Mouse (Mus musculus) lung, adult 2 months (tissue): ENCODE measurements around the gene Alg2.

Source experiments
- CTCF ChIP-seq: fragments of 200-500 bp; IDR thresholded peaks from 2 replicates; pipeline ENCODE4 v1.5.1; 2011; ENCODE audit warnings: mild to moderate bottlenecking, low read length, control low read depth; ENCODE audit not compliant: insufficient read depth
- POLR2A ChIP-seq: fragments of 200-500 bp; IDR thresholded peaks from 2 replicates; pipeline ENCODE4 v1.6.1; 2011; ENCODE audit warnings: low read depth, mild to moderate bottlenecking, control low read depth, low read length, borderline replicate concordance; ENCODE audit errors: extremely low read depth

DNA sequence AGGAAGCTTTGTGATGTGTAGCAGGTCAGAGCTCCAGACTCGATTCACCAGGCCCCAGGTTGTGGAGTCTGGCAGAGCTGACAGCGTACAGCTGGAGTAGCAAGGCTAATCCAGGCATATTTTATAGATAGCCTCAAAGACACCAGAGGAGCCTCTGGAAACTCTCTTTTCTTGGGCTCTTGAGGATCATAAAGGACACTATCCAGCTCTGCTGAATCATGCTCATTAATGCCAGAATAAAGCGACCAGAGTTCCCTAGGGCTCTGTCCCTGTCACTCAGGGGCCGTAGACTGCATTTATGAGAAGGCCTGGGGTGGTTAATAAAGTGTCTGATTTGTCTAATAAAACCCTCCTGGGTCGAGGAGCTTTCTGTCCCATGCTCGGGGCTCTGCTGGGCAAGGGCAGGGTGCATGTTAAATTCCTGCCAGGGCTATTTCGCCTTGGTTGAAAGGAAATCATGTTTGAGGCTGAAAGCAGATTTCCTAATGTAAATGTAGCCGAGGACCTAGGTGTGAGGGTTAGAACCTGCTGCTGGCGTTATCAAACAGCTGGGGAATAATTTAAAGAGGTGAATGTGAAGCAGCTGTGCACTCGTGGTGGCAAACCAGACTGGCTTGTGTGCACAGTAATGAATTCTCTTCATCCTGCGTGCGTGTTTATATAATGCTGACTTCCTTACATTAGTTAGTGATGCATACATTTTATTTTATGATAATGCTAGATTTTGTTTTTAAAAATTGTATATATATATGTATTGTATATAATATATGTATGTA, 18.4 kb upstream of the Alg2 start:
- TF ChIP-seq CTCF (no peak), POLR2A (no peak)
